Comparison of ENCODE assay signal across 7 mouse cellular contexts in the genomic region with DNA sequence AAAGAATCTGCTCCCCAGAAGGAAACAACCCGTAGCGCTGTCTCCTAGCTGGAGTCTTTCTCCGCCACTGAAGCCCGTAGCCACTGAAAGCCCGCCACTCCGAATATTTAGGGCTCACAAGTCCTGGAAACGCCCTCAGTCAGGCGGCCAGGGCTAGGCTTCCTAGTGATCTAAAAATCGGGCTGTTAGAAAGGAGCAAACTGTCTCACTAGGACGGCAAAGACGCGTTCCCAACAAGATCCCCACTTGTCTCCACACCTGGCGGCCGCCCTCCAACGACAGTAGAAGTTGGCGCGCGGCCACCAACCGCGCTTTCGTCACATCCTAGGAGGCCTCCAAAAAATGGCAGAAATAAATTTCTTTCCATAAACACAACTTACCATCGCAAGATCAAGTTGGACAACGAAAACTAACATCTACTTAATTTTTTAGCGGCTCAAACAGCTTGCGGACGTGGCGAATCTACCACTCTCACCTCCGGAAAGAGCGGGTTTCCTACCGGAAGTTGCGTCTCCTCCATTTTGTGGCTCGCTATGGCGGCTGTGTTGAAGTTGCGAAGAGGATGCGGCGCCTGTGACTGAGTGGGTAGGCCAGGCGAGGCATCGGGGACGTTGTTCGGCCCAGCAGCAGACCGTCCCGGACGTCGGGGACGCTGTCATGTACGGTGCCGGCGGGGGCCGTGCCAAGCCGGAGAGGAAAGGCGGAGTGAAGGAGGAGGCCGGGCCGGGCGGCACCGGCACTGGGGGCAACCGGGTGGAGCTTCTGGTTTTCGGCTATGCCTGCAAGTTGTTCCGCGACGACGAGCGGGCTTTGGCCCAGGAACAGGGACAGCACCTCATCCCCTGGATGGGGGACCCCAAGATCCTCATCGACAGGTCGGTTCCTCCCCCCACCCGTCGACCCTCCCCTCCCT. TPM values are rescaled to one million over a fixed set of nuclear protein-coding genes. Genes with fewer than 3 reads are reported as not detected.
A peak's percentile ranks its signal among the peaks of the same experiment; 100 is the strongest.
DNase-seq lines count a peak whose midpoint lies in the region; ATAC-seq and TF ChIP-seq lines count a peak whose summit lies in the region.

Sfswap (plus strand) TSS at position 500 of the 913 bp plus-strand sequence.

- H3K36me3 ChIP-seq in intestine, postnatal 0 days (ENCODE audit: control insufficient read depth, insufficient read depth), result peaks cover 19% of the 10 kb centered on the region
- peaks cover 14% of the 10 kb centered on the region for H3K36me3 ChIP-seq in midbrain, embryonic 12.5 days
- peaks cover 16% of the 10 kb centered on the region for H3K36me3 ChIP-seq in small intestine, adult 2 months (ENCODE audit: control insufficient read depth, insufficient read depth, low read length)

- no peaks in the 10 kb centered on the region for H3K27me3 ChIP-seq in intestine, postnatal 0 days (replicated peaks; ENCODE audit: control insufficient read depth, insufficient read depth, low read length)
- H3K27me3 ChIP-seq in midbrain, embryonic 12.5 days, result 0 out of 2 replicates have a peak, but pooled peaks cover 3% of the 10 kb centered on the region
- H3K27me3 ChIP-seq in small intestine, adult 2 months (ENCODE audit: control insufficient read depth, insufficient read depth, low read length), result no peaks in the 10 kb centered on the region

- peak; percentile 84 for DNase-seq in adrenal gland, adult 2 months
- peak; percentile 75 for DNase-seq in embryo, embryonic 11.5 days (ENCODE audit: low read depth, low spot score)
- no peak for DNase-seq in gonadal fat pad, adult 2 months (ENCODE audit: low read depth)
- peak; percentile 75 for DNase-seq in left cerebral cortex, postnatal 4 days

- intact Hi-C loops in left cerebral cortex, postnatal 4 days (cut with DNase I), result loop anchor here (10.0 kb wide), 2 partner anchors 116 to 316 kb away; no protein-coding TSS in a partner anchor

- H3K4me1 ChIP-seq in intestine, postnatal 0 days (replicated peaks; ENCODE audit: control insufficient read depth, insufficient read depth, low read length), result no peaks in the 10 kb centered on the region
- H3K4me1 ChIP-seq in midbrain, embryonic 12.5 days, result peaks cover 13% of the 10 kb centered on the region
- peaks cover 5% of the 10 kb centered on the region for H3K4me1 ChIP-seq in small intestine, adult 2 months (ENCODE audit: control insufficient read depth, insufficient read depth, insufficient read length, low read length)

- H3K9ac ChIP-seq in intestine, postnatal 0 days (ENCODE audit: low read depth, low read length), result peak within 1 kb of the TSS; percentile 88
- peak within 1 kb of the TSS; percentile 96 for H3K9ac ChIP-seq in midbrain, embryonic 12.5 days (replicated peaks)

- TF ChIP-seq POLR2A in small intestine, adult 2 months (IDR thresholded peaks at IDR 0.05; ENCODE audit: low read depth, low read length), result peak; percentile 66; the same call in 1 of the 2 replicates

- peak within 1 kb of the TSS; percentile 95 for H3K4me2 ChIP-seq in intestine, postnatal 0 days (replicated peaks; ENCODE audit: low read depth)
- H3K4me2 ChIP-seq in midbrain, embryonic 12.5 days (replicated peaks), result peak within 1 kb of the TSS; percentile 99

- ATAC-seq in intestine, postnatal 0 days, result peak; percentile 80
- ATAC-seq in midbrain, embryonic 12.5 days (ENCODE audit: low FRiP score, low read depth), result peak; percentile 72

- peak; percentile 31; the same call in 1 of the 2 replicates for TF ChIP-seq CTCF in intestine, postnatal 0 days (IDR thresholded peaks at IDR 0.05; ENCODE audit: low read depth)
- no peak for TF ChIP-seq CTCF in small intestine, adult 2 months (IDR thresholded peaks at IDR 0.05; ENCODE audit: extremely low read depth, insufficient read length, insufficient replicate concordance, low read depth, low read length)

- under 1% methylated on average over 57 of the region's 66 CpGs for WGBS in intestine, postnatal 0 days
- WGBS in midbrain, embryonic 12.5 days, result under 1% methylated on average over 66 of the region's 66 CpGs
- under 1% methylated on average over 66 of the region's 66 CpGs for WGBS in small intestine, adult 2 months

- H3K4me3 ChIP-seq in intestine, postnatal 0 days (ENCODE audit: low read depth, low read length), result peak within 1 kb of the TSS; percentile 86
- H3K4me3 ChIP-seq in midbrain, embryonic 12.5 days, result peak within 1 kb of the TSS; percentile 100
- peak within 1 kb of the TSS; percentile 69 for H3K4me3 ChIP-seq in small intestine, adult 2 months (ENCODE audit: low read depth, low read length)

- no peaks in the 10 kb centered on the region for H3K9me3 ChIP-seq in intestine, postnatal 0 days (ENCODE audit: control insufficient read depth)
- H3K9me3 ChIP-seq in midbrain, embryonic 12.5 days, result no peaks in the 10 kb centered on the region

- H3K27ac ChIP-seq in intestine, postnatal 0 days (ENCODE audit: low read depth, low read length), result peak within 1 kb of the TSS; percentile 47
- peak within 1 kb of the TSS; percentile 71 for H3K27ac ChIP-seq in midbrain, embryonic 12.5 days (replicated peaks)
- H3K27ac ChIP-seq in small intestine, adult 2 months (ENCODE audit: insufficient read depth, low read depth, low read length), result peak within 1 kb of the TSS; percentile 44

RNA-seq across cellular contexts. Expression of gene Sfswap, which starts in this region (rescaled TPM):
- total RNA-seq in adrenal gland, adult 2 months (2021), result 10 to 100 TPM; 39.7 to 45.7 TPM
- 98.1 and 108 TPM in 2 replicates for polyA plus RNA-seq in adrenal gland, adult 2 months (2012; rRNA removed)
- 52.8 and 57.0 TPM in 2 replicates for polyA plus RNA-seq in gonadal fat pad, adult 2 months (2012; rRNA removed)
- polyA plus RNA-seq in intestine, postnatal 0 days (2015; fragmentation: Nextera tagmentation; extraction: Ambion mirVana), result 19.4 and 19.8 TPM in 2 replicates
- total RNA-seq in left cerebral cortex, postnatal 4 days (2021), result 100 to 1,000 TPM; 196 to 209 TPM
- 63.6 and 67.4 TPM in 2 replicates for polyA plus RNA-seq in midbrain, embryonic 12.5 days (2016; fragmentation: Nextera tagmentation; extraction: Ambion mirVana)
- 36.2 and 75.9 TPM in 2 replicates for polyA plus RNA-seq in small intestine, adult 2 months (2012; rRNA removed)

Comparison
In these comparisons a context has a peak if more than half of its experiments do, and no peak if none do; other contexts are left out.
1. RNA of gene Sfswap (total RNA-seq): 196 to 209 TPM in left cerebral cortex, postnatal 4 days; 39.7 to 45.7 TPM in adrenal gland, adult 2 months; every median in the first group is over 4 times any median in the second.
2. Peak in every context shown above with its lines, with median percentiles within 50 percentile points of each other: H3K27ac ChIP-seq and H3K4me3 ChIP-seq.